Mouse (Mus musculus) mammary gland, adult 2 months (tissue): ENCODE data around the gene Ubap1l. TPM values are rescaled to one million over a fixed set of nuclear protein-coding genes. Genes with fewer than 3 reads are reported as not detected.

Experiments used
- polyA plus RNA-seq: library from polyadenylated mRNA; depleted of rRNA; stranded (reverse); fragments of >200 nt; gene quantifications from 2 replicates; pipeline ENCODE4 v1.2.3, GENCODE M21; 2012; ENCODE audit warnings: low replicate concordance; rRNA removed

Ubap1l gene
- 0.23 and 0.51 TPM in 2 replicates for polyA plus RNA-seq

DNA sequence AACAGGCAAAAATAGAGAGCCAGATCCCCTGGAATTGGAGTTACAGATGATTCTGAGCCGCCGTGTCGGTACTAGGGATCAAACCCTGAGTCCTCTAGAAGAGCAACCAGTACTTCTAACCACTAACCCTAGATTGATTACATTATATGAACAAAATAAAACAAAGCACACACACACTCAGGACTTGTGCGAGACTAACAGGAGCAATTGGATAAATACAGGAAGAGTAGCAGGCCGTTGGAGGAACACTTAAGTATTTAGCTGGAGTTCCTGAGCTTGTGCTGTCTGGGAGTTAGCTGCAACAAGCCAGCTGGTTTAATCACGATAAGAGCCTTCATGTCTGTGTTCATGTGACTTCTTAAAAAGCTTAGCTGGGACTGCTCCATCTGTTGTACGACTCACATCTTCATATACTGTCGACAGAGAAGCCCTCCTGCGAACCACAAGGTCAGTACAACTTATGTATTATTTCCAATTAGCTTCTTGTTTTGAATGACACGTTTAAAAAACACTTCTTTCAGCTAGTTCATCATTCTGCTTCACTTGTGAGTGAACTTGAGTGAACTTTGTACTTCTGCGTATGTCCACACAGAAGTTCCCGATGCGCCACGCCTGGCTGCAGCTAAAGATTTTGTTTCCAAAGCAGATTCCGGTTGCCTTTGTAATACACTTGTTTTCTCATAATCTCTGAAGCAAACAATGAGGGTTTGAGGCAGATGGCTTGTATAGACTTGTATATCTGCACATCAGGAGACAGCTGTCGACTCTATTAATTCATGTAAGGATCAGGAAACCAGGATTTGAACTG lies at the start of gene Ubap1l:
Gene Ubap1l, plus strand, starts transcription at position 401 of the 808 bp plus-strand sequence.

GRCm38 (mm10) chr9:65345854-65346475 lies 14.9 kb upstream of the Ubap1l start, which contains the start of gene Pdcd7:
Pdcd7 (plus strand) TSS chr9:65346104.

DNA sequence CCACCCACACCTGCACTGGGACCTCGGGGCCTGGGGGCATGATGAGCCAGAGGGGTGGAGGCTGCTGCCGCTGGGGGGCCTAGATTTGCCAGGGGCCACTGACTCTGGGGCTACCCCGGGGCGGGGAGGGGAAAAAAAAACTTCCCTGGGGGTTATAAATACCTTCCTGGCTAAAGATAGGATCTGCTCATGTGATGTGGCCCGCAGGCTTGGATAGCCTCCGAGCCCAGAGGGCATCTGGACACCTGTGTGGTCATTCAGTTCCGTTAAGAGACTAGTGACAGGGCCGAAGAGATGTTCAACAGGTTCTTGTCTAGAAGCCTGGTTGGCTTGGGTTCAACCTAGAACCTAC lies 30.7 kb downstream of the Ubap1l start, which contains the start of gene Kbtbd13:
Gene Kbtbd13, minus strand, starts transcription at position 40 of the 352 bp plus-strand sequence.

DNA sequence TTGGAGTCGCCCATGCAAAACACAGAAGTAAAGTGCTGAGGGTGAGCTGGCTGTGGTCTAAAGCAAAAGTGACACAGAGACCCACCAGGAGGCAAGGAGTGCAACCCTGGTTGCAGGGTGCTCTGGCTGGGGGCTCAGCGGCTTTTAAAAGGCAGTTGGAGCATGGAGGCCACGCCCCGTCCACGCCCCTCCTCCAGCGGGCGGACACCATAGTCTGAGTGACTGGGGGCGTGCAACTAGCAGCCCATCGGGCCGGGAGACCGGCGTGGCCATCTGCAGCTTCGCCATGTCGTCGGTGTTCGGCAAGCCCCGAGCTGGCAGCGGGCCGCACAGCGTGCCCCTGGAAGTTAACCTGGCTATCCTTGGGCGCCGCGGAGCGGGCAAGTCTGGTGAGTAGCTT lies 37.4 kb downstream of the Ubap1l start, which contains the start of gene Rasl12:
Gene Rasl12, plus strand, starts transcription at position 228 of the 400 bp plus-strand sequence.

DNA sequence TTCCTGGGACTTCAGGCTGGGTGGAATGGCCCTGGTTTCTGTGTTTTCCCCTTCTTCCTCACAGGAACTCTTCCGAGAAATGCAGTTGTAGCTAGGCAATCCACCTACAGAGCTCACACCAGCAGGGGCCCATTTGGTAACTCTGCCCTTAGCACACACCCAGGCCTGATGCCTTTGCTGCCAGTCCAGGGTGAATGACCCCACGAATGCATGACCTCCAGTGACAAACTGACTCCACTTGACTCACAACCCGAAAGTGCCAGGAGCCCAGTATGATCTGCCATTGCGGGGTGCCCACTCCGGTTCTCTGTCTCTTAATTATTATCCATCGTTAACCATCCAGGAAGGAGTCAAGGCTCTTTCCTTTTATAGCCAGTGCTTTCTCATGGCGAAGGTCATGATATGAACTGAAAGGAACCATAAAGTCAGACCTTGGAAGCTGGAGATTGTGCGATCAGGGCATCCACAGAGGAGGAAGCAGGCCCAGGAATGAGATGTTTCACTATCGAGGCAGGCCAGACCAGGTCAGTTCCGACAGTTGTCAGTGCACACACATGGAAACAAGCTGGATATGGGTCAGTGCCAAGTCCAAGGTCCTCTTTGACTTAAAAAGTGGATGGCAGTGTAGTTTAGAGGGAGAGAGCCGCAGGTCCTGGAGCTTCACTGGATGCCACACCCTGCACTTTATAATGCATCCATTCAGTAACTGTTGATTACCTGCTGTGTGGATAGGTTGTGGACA lies 62.1 kb downstream of the Ubap1l start, which contains the start of gene Slc51b:
Gene Slc51b, minus strand, starts transcription at position 196 of the 742 bp plus-strand sequence.

Other genes with a start within 250 kb of the Ubap1l start
- 0.23 and 0.41 TPM in 2 replicates for gene Igdcc3, start 219.9 kb upstream of the Ubap1l start, polyA plus RNA-seq
- 12.2 and 17.1 TPM in 2 replicates for gene Parp16, start 165.7 kb upstream of the Ubap1l start, polyA plus RNA-seq
- gene Cilp, start 95.9 kb upstream of the Ubap1l start, polyA plus RNA-seq = 4.0 and 13.6 TPM in 2 replicates
- 13.6 and 14.2 TPM in 2 replicates for gene Clpx, start 66.8 kb upstream of the Ubap1l start, polyA plus RNA-seq
- gene Pdcd7, start 14.9 kb upstream of the Ubap1l start, polyA plus RNA-seq = 9.5 and 16.5 TPM in 2 replicates
- 1.9 and 7.6 TPM in 2 replicates for gene Kbtbd13, start 30.6 kb downstream of the Ubap1l start, polyA plus RNA-seq
- 53.4 and 69.3 TPM in 2 replicates for gene Rasl12, start 37.5 kb downstream of the Ubap1l start, polyA plus RNA-seq
- not detected in 2 replicates for gene Slc51b, start 61.9 kb downstream of the Ubap1l start, polyA plus RNA-seq
- gene Mtfmt, start 74.7 kb downstream of the Ubap1l start, polyA plus RNA-seq = 9.0 and 11.5 TPM in 2 replicates
- 28.0 and 46.4 TPM in 2 replicates for gene Spg21, start 99.9 kb downstream of the Ubap1l start, polyA plus RNA-seq
- 0.65 and 0.81 TPM in 2 replicates for gene Ankdd1a, start 159.2 kb downstream of the Ubap1l start, polyA plus RNA-seq
- gene Plekho2, start 219.0 kb downstream of the Ubap1l start, polyA plus RNA-seq = 46.0 and 49.8 TPM in 2 replicates
- 0.62 and 1.9 TPM in 2 replicates for gene Pif1, start 226.1 kb downstream of the Ubap1l start, polyA plus RNA-seq